Mouse (Mus musculus) liver, embryonic 11.5 days (tissue): ENCODE measurements around the gene Itih3. TPM values are rescaled to one million over a fixed set of nuclear protein-coding genes. Genes with fewer than 3 reads are reported as not detected.

Source experiments
- ATAC-seq: fragments of 200-750 bp; cut with Nextera tagmentation; replicated peaks from 2 replicates; pipeline ENCODE4 v1.8.0; 2017; ENCODE audit warnings: moderate number of reproducible peaks, mild to moderate bottlenecking, moderate TSS enrichment, moderate library complexity; ENCODE audit not compliant: low FRiP score
- DNase-seq: peaks from one replicate; pipeline ENCODE4 v3.0.0-alpha.2; 2017; ENCODE audit warnings: low spot score
- H3K27ac ChIP-seq: fragments of 300-500 bp; sonication (generic); 2 replicates; pipeline ENCODE4 v1.5.1; 2014; ENCODE audit warnings: mild to moderate bottlenecking, low read depth, low read length, control low read depth
- H3K27me3 ChIP-seq: fragments of 300-500 bp; sonication (generic); replicated peaks from 2 replicates; pipeline ENCODE4 v1.6.1; 2014; ENCODE audit warnings: low read length, mixed read lengths; ENCODE audit not compliant: control insufficient read depth, insufficient read depth
- H3K36me3 ChIP-seq: fragments of 300-500 bp; sonication (generic); 2 replicates; pipeline ENCODE4 v1.6.1; 2014; ENCODE audit warnings: mild to moderate bottlenecking, low read length, moderate library complexity, mixed read lengths; ENCODE audit not compliant: control insufficient read depth, insufficient read depth
- H3K4me1 ChIP-seq: fragments of 300-500 bp; sonication (generic); replicated peaks from 2 replicates; pipeline ENCODE4 v1.6.1; 2014; ENCODE audit warnings: low read length, mixed read lengths; ENCODE audit not compliant: control insufficient read depth, insufficient read depth
- H3K4me2 ChIP-seq: fragments of 300-500 bp; sonication (generic); 2 replicates; pipeline ENCODE4 v1.6.1; 2014; ENCODE audit warnings: mild to moderate bottlenecking, control low read depth, moderate library complexity
- H3K4me3 ChIP-seq: fragments of 300-500 bp; sonication (generic); 2 replicates; pipeline ENCODE4 v1.5.1; 2014; ENCODE audit warnings: low read depth, low read length, control low read depth
- H3K9ac ChIP-seq: fragments of 300-500 bp; sonication (generic); 2 replicates; pipeline ENCODE4 v1.6.1; 2014; ENCODE audit warnings: low read depth, low read length, control low read depth
- H3K9me3 ChIP-seq: fragments of 300-500 bp; sonication (generic); 2 replicates; pipeline ENCODE4 v1.6.1; 2016; ENCODE audit warnings: low read length, inconsistent platforms, mixed read lengths; ENCODE audit not compliant: control insufficient read depth
- whole genome bisulfite sequencing: fragments of 180-500 bp; shearing (Covaris S2); extraction: QIAGEN DNeasy Blood & Tissue Kit; methylation state at CpG from one replicate; pipeline ENCODE4 v1.1.7; 2014; 5-methylcytosine and 5-hydroxymethylcytosine counted together
- polyA plus RNA-seq: library from polyadenylated mRNA; unstranded; fragments of >200 nt; fragmentation: Nextera tagmentation; extraction: Ambion mirVana; gene quantifications from 2 replicates; pipeline ENCODE4 v1.2.1, GENCODE M21; 2014

Itih3 gene
- polyA plus RNA-seq, 1 experiment from 2014 or later: 57.8 TPM

DNA sequence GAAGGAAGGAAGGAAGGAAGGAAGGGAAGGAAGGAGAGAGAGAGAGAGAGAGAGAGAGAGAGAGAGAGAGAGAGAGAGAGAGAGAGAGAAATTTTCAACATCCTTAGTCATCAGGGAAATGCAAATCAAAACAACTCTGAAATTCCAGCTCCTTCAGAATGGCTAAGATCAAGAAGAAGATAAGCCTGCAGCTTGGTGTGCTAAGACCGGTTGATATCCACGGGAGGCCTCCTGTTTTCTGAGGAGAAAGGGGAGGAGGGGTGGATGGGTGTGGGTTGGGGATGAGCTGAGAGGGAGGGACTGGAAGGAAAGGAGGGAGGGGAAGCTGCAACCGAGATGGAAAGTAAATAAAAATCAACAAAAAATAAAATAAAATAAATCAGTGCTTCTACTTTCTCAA lies 38.3 kb downstream of the Itih3 start:
- H3K27me3 ChIP-seq: no peaks in the 10 kb centered on the region; the same call in 1 of the 2 replicates
- H3K4me1 ChIP-seq: peaks cover 6% of the 10 kb centered on the region; the same call in 1 of the 2 replicates
- DNase-seq: no peak
- ATAC-seq: no peak
- no peaks in the 10 kb centered on the region for H3K36me3 ChIP-seq
- no peak overlapping the region for H3K4me2 ChIP-seq
- H3K4me3 ChIP-seq: no peak overlapping the region
- 15% methylated on average over 3 of the region's 3 CpGs for WGBS
- H3K27ac ChIP-seq: no peak overlapping the region
- H3K9ac ChIP-seq: no peak overlapping the region
- no peaks in the 10 kb centered on the region for H3K9me3 ChIP-seq

DNA sequence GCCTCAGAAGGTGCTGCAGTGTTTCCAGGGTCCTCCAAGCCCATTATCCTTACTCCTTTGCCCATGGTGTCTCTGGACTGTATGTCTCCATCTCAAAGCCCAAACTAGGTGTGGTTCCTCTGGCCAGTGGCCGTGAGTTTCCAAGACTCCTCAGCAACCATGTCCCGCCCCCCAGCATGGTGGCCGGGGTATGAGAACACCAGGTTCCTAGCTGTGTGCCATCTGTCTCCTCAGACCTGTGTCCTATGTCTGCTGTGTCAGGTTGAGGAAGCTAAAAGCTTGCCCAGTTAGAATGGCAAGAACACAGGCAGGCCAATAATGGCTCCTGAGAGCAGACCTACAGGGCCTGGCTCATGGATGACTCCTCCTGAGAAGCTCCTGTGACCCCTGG lies 41.8 kb downstream of the Itih3 start:
- H3K36me3 ChIP-seq: peaks cover 2% of the 10 kb centered on the region; the same call in 1 of the 2 replicates
- H3K27me3 ChIP-seq: no peaks in the 10 kb centered on the region
- peaks cover 3% of the 10 kb centered on the region; the same call in 1 of the 2 replicates for H3K4me1 ChIP-seq
- no peaks in the 10 kb centered on the region for H3K9me3 ChIP-seq
- H3K27ac ChIP-seq: no peak overlapping the region
- ATAC-seq (no peak), DNase-seq (no peak)
- H3K9ac ChIP-seq: no peak overlapping the region
- WGBS: 72% methylated on average over 3 of the region's 3 CpGs
- no peak overlapping the region for H3K4me3 ChIP-seq
- no peak overlapping the region for H3K4me2 ChIP-seq

GRCm38 (mm10) chr14:30880811-30881717 lies 42.5 kb downstream of the Itih3 start:
- Histone ChIP-seq H3K36me3 (peaks cover 2% of the 10 kb centered on the region; the same call in 1 of the 2 replicates), H3K4me3 (no peak overlapping the region), H3K9ac (no peak overlapping the region), H3K9me3 (no peaks in the 10 kb centered on the region), H3K4me1 (peaks cover 8% of the 10 kb centered on the region), H3K4me2 (no peak overlapping the region), H3K27me3 (no peaks in the 10 kb centered on the region), H3K27ac (no peak overlapping the region)
- WGBS: 77% methylated on average over 17 of the region's 17 CpGs
- ATAC-seq (no peak), DNase-seq (no peak)

- Histone ChIP-seq H3K36me3 (peaks cover 4% of the 10 kb centered on the region; the same call in 1 of the 2 replicates), H3K27me3 (no peaks in the 10 kb centered on the region), H3K4me1 (peaks cover 16% of the 10 kb centered on the region), H3K4me2 (no peak overlapping the region), H3K4me3 (no peak overlapping the region), H3K9me3 (no peaks in the 10 kb centered on the region), H3K9ac (no peak overlapping the region), H3K27ac (no peak overlapping the region)
- WGBS: 82% methylated on average over 8 of the region's 8 CpGs
- DNase-seq (no peak), ATAC-seq (no peak)
These were observed 43.3 kb downstream of the Itih3 start for GRCm38 (mm10) chr14:30880251-30880650.

DNA sequence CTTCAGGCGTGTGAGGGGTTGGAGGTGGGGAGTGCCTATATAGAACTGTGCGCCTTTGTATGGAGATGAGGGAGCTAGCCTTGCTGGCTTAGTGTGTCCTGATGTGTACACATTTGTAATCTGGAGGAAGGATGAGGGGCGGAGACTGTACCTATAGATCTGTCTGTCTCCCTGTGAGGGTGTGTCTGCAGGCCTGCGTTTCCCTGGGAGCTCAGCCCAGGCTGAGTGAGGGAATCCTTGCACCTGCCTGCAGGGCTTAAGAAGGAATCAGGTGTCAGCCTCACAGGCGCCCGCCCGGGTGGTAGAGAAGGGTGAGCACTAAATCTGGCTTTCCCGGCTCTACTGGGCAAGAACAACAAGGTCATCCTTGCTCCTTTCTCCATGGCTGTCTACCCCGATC lies 43.8 kb downstream of the Itih3 start:
- H3K27ac ChIP-seq: no peak overlapping the region
- H3K9ac ChIP-seq: no peak overlapping the region
- WGBS: 66% methylated on average over 9 of the region's 9 CpGs

GRCm38 (mm10) chr14:30878958-30879571 lies 44.5 kb downstream of the Itih3 start, which contains the start of gene Mustn1:
Mustn1 (plus strand) TSS chr14:30879200.
- Histone ChIP-seq H3K27me3 (no peaks in the 10 kb centered on the region), H3K36me3 (peaks cover 7% of the 10 kb centered on the region; the same call in 1 of the 2 replicates), H3K9me3 (no peaks in the 10 kb centered on the region), H3K4me2 (no peak within 1 kb of the TSS), H3K9ac (no peak within 1 kb of the TSS), H3K27ac (no peak within 1 kb of the TSS; the same call in 1 of the 2 replicates), H3K4me3 (no peak within 1 kb of the TSS), H3K4me1 (peaks cover 24% of the 10 kb centered on the region)
- ATAC-seq: no peak
- 75% methylated on average over 11 of the region's 11 CpGs for WGBS
- no peak for DNase-seq

More for the DNA sequence above, 43.8 kb downstream of the Itih3 start:
- no peak for ATAC-seq
- H3K9me3 ChIP-seq: no peaks in the 10 kb centered on the region
- H3K4me2 ChIP-seq: no peak overlapping the region
- DNase-seq: no peak
- peaks cover 18% of the 10 kb centered on the region for H3K4me1 ChIP-seq
- peaks cover 4% of the 10 kb centered on the region; the same call in 1 of the 2 replicates for H3K36me3 ChIP-seq
- no peak overlapping the region for H3K4me3 ChIP-seq
- H3K27me3 ChIP-seq: no peaks in the 10 kb centered on the region

GRCm38 (mm10) chr14:30877827-30878226 lies 45.7 kb downstream of the Itih3 start:
- ATAC-seq: no peak
- Histone ChIP-seq H3K4me3 (no peak overlapping the region), H3K4me1 (peaks cover 31% of the 10 kb centered on the region), H3K9me3 (no peaks in the 10 kb centered on the region), H3K36me3 (peaks cover 10% of the 10 kb centered on the region; the same call in 1 of the 2 replicates), H3K27me3 (no peaks in the 10 kb centered on the region), H3K9ac (no peak overlapping the region), H3K27ac (no peak overlapping the region), H3K4me2 (no peak overlapping the region)
- WGBS: 91% methylated on average over 3 of the region's 3 CpGs
- no peak for DNase-seq

- WGBS: 83% methylated on average over 10 of the region's 10 CpGs
- ATAC-seq: no peak
- peak overlapping the region; percentile 81 for H3K27ac ChIP-seq
These were observed 47.1 kb downstream of the Itih3 start for GRCm38 (mm10) chr14:30876451-30876850.

More at GRCm38 (mm10) chr14:30876451-30876850, 47.1 kb downstream of the Itih3 start:
- H3K27me3 ChIP-seq: no peaks in the 10 kb centered on the region
- no peak overlapping the region for H3K9ac ChIP-seq
- H3K36me3 ChIP-seq: peaks cover 10% of the 10 kb centered on the region; the same call in 1 of the 2 replicates
- no peaks in the 10 kb centered on the region for H3K9me3 ChIP-seq
- H3K4me3 ChIP-seq: no peak overlapping the region
- DNase-seq: no peak
- peaks cover 31% of the 10 kb centered on the region for H3K4me1 ChIP-seq
- H3K4me2 ChIP-seq: no peak overlapping the region
